Mouse (Mus musculus) CH12.LX (cell line): Measurements from ENCODE around the gene Cdh23. TPM values are rescaled to one million over a fixed set of nuclear protein-coding genes. Genes with fewer than 3 reads are reported as not detected.

Source experiments
- DNase-seq: peaks from one replicate; pipeline ENCODE4 v3.0.0-alpha.2; 2013; ENCODE audit errors: extremely low read depth
- H3K27ac ChIP-seq: 2 replicates; pipeline ENCODE4 v1.5.1; 2012; ENCODE audit warnings: low read depth, mild to moderate bottlenecking, control low read depth, moderate library complexity; ENCODE audit not compliant: insufficient read depth
- H3K27me3 ChIP-seq: replicated peaks from 2 replicates; pipeline ENCODE3; 2012; ENCODE audit warnings: inconsistent platforms
- H3K36me3 ChIP-seq, 2 experiments: replicated peaks in 1 of 2; 2 replicates each; pipeline versions ENCODE3 to v1.6.1; 2012; ENCODE audit warnings: inconsistent platforms in 1 of 2, low read length in 1 of 2, mild to moderate bottlenecking in 1 of 2, mixed read lengths in 1 of 2, moderate library complexity in 1 of 2; ENCODE audit not compliant: control insufficient read depth in 1 of 2, insufficient read depth in 1 of 2
- H3K4me1 ChIP-seq, 2 experiments: 2 replicates each; pipeline ENCODE4 v1.6.1; 2012; ENCODE audit warnings: inconsistent platforms in 1 of 2, moderate library complexity in 1 of 2; ENCODE audit not compliant: insufficient read depth in 2 of 2, control insufficient read depth in 1 of 2
- H3K4me2 ChIP-seq: 2 replicates; pipeline ENCODE4 v1.6.1; 2012; ENCODE audit warnings: low read depth, mild to moderate bottlenecking, control low read depth; ENCODE audit not compliant: poor library complexity, insufficient read depth, severe bottlenecking
- H3K4me3 ChIP-seq, 3 experiments: fragments of 150-350 bp in 1 of 3; sonication (generic) in 1 of 3; replicated peaks in 1 of 3; 2 replicates each; pipeline versions ENCODE3 to v1.5.1; 2011 to 2012; ENCODE audit warnings: low read depth in 2 of 3, low read length in 2 of 3, mild to moderate bottlenecking in 2 of 3, moderate library complexity in 2 of 3, control low read depth in 1 of 3, improper control_type of control experiment in 1 of 3, inconsistent platforms in 1 of 3, mixed read lengths in 1 of 3; ENCODE audit not compliant: poor library complexity in 1 of 3
- H3K79me2 ChIP-seq: replicated peaks from 2 replicates; pipeline ENCODE4 v1.6.1; 2012; ENCODE audit warnings: mild to moderate bottlenecking, moderate library complexity; ENCODE audit not compliant: control insufficient read depth, poor library complexity, insufficient read depth, severe bottlenecking; ENCODE audit errors: extremely low read depth
- H3K9ac ChIP-seq: 2 replicates; pipeline ENCODE4 v1.6.1; 2012; ENCODE audit warnings: low read depth, mild to moderate bottlenecking, control low read depth, moderate library complexity; ENCODE audit not compliant: insufficient read depth
- H3K9me3 ChIP-seq: replicated peaks from 2 replicates; pipeline ENCODE3; 2012; ENCODE audit warnings: low read length, inconsistent platforms, mixed read lengths
- CHD2 ChIP-seq: IDR thresholded peaks from 2 replicates; pipeline ENCODE4 v1.6.1; 2011; ENCODE audit warnings: low read length, improper control_type of control experiment
- E2F4 ChIP-seq: IDR thresholded peaks from 2 replicates; pipeline ENCODE4 v1.6.1; 2011; ENCODE audit warnings: low read depth, low read length, improper control_type of control experiment; ENCODE audit not compliant: insufficient replicate concordance
- ELF1 ChIP-seq: IDR thresholded peaks from 2 replicates; pipeline ENCODE4 v1.6.1; 2014; ENCODE audit warnings: low read depth, mild to moderate bottlenecking, inconsistent platforms, low read length, improper control_type of control experiment
- EP300 ChIP-seq: IDR thresholded peaks from 2 replicates; pipeline ENCODE4 v1.6.1; 2011; ENCODE audit warnings: low read length, improper control_type of control experiment
- IRF4 ChIP-seq: IDR thresholded peaks from 2 replicates; pipeline ENCODE4 v1.6.1; 2014; ENCODE audit warnings: low read depth, mild to moderate bottlenecking, inconsistent platforms, low read length, improper control_type of control experiment
- JUN ChIP-seq: IDR thresholded peaks from 2 replicates; pipeline ENCODE4 v1.6.1; 2011; ENCODE audit warnings: low read depth, mild to moderate bottlenecking, low read length, improper control_type of control experiment, moderate library complexity; ENCODE audit not compliant: insufficient read depth
- KAT2A ChIP-seq: IDR thresholded peaks from 2 replicates; pipeline ENCODE4 v1.6.1; 2012; ENCODE audit warnings: low read length, improper control_type of control experiment, inconsistent platforms; ENCODE audit not compliant: insufficient replicate concordance
- MAFK ChIP-seq: IDR thresholded peaks from 2 replicates; pipeline ENCODE4 v1.6.1; 2011; ENCODE audit warnings: low read length, improper control_type of control experiment; ENCODE audit not compliant: insufficient replicate concordance
- MAZ ChIP-seq: IDR thresholded peaks from 2 replicates; pipeline ENCODE4 v1.6.1; 2012; ENCODE audit warnings: low read depth, mild to moderate bottlenecking, inconsistent platforms, low read length, improper control_type of control experiment, moderate library complexity
- MEF2A ChIP-seq: IDR thresholded peaks from 2 replicates; pipeline ENCODE4 v1.6.1; 2014; ENCODE audit warnings: low read depth, mild to moderate bottlenecking, inconsistent platforms, low read length, improper control_type of control experiment, borderline replicate concordance
- MXI1 ChIP-seq: IDR thresholded peaks from 2 replicates; pipeline ENCODE4 v1.6.1; 2011; ENCODE audit warnings: mild to moderate bottlenecking, low read depth, low read length, improper control_type of control experiment
- RCOR1 ChIP-seq: conservative IDR thresholded peaks from 2 replicates; pipeline ENCODE4 v1.6.1; 2012; ENCODE audit warnings: low read depth, mild to moderate bottlenecking, inconsistent platforms, low read length, improper control_type of control experiment
- TCF12 ChIP-seq: IDR thresholded peaks from 2 replicates; pipeline ENCODE4 v1.6.1; 2014; ENCODE audit warnings: low read depth, mild to moderate bottlenecking, inconsistent platforms, low read length, improper control_type of control experiment
- USF1 ChIP-seq: IDR thresholded peaks from 2 replicates; pipeline ENCODE4 v1.6.1; 2014; ENCODE audit warnings: low read depth, mild to moderate bottlenecking, inconsistent platforms, low read length, improper control_type of control experiment
- USF2 ChIP-seq: conservative IDR thresholded peaks from 2 replicates; pipeline ENCODE4 v1.6.1; 2011; ENCODE audit warnings: low read depth, low read length, improper control_type of control experiment
- ZC3H11A ChIP-seq: IDR thresholded peaks from 2 replicates; pipeline ENCODE4 v1.6.1; 2012; ENCODE audit warnings: low read depth, mild to moderate bottlenecking, inconsistent platforms, low read length, improper control_type of control experiment
- dilution Hi-C: fragments of 300-500 bp; cut with MboI; formaldehyde crosslinking; loops from 2 replicates; pipeline ENCODE4 v1.14.3; 2020; ENCODE audit warnings: low sequenced_read_pairs; ENCODE audit not compliant: extremely low pct_unique_long_range_greater_than_20kb, extremely low pct_ligation_motif_present
- in situ Hi-C: fragments of 300-500 bp; cut with MboI; formaldehyde crosslinking; loops from 3 replicates; pipeline ENCODE4 v1.14.3; 2019; ENCODE audit warnings: low sequenced_read_pairs, low pct_ligation_motif_present, low pct_unique_long_range_greater_than_20kb, mixed read lengths
- polyA plus RNA-seq: library from polyadenylated mRNA; unstranded; fragments of >175 nt; gene quantifications from 2 replicates; pipeline ENCODE4 v1.2.1, GENCODE M21; 2012; ENCODE audit warnings: low read depth; ENCODE audit not compliant: insufficient read length
- total RNA-seq, 2 experiments: library from RNA; depleted of rRNA; stranded (reverse); fragments of 300-350 nt in 1 of 2; fragments of >200 nt in 1 of 2; gene quantifications; 2 replicates each; pipeline ENCODE4 v1.2.3; 2012 to 2014

The Cdh23 gene
- total and polyA plus RNA-seq, 3 experiments: 0.20 to 0.73 (median 0.30) TPM

GRCm38 (mm10) chr10:60367904-60368303 is 328.4 kb downstream of the Cdh23 start:
- Histone ChIP-seq H3K9me3 (no peaks in the 10 kb centered on the region), H3K4me1 (peaks cover 37 to 63% of the 10 kb centered on the region in 2 experiments), H3K36me3 (peaks cover 2 to 12% of the 10 kb centered on the region in 2 experiments), H3K27me3 (no peaks in the 10 kb centered on the region), H3K79me2 (no peaks in the 10 kb centered on the region), H3K4me2 (no peak overlapping the region), H3K4me3 (no peak overlapping the region), H3K27ac (no peak overlapping the region), H3K9ac (no peak overlapping the region)
- no peak for DNase-seq
- TF ChIP-seq KAT2A (no peak), CHD2 (no peak), MAZ (no peak), MEF2A (no peak), ZC3H11A (no peak), EP300 (no peak), JUN (no peak), MXI1 (no peak), USF2 (no peak), IRF4 (no peak), RCOR1 (no peak), E2F4 (no peak), USF1 (no peak)
- in situ Hi-C loops (no loop called here), dilution Hi-C loops (no loop called here)

GRCm38 (mm10) chr10:60367145-60367544 is 329.1 kb downstream of the Cdh23 start:
- dilution Hi-C loops: no loop called here
- no peak overlapping the region for H3K27ac ChIP-seq
- TF ChIP-seq ELF1: no peak
- TF ChIP-seq EP300: 0 out of 2 replicates have a peak, but pooled peaks have one; percentile 12
- no peak for TF ChIP-seq RCOR1
- TF ChIP-seq TCF12: no peak
- TF ChIP-seq MAFK: peak; percentile 56; the same call in 1 of the 2 replicates
- TF ChIP-seq KAT2A: no peak
- TF ChIP-seq, all 38 proteins: peak for 2
- Histone ChIP-seq H3K9ac (no peak overlapping the region), H3K9me3 (no peaks in the 10 kb centered on the region), H3K4me1 (peaks cover 34 to 56% of the 10 kb centered on the region in 2 experiments), H3K27me3 (no peaks in the 10 kb centered on the region), H3K4me3 (no peak overlapping the region), H3K79me2 (no peaks in the 10 kb centered on the region), H3K4me2 (no peak overlapping the region), H3K36me3 (peaks cover 2 to 12% of the 10 kb centered on the region in 2 experiments)
- no peak for DNase-seq
- in situ Hi-C loops: no loop called here
